Comparison of ENCODE assay signal across 9 mouse cellular contexts in genomic region chr7:118595228-118595627, GRCm38 (mm10). TPM values are rescaled to one million over a fixed set of nuclear protein-coding genes. Genes with fewer than 3 reads are reported as not detected.
A peak's percentile ranks its signal among the peaks of the same experiment; 100 is the strongest.
DNase-seq lines count a peak whose midpoint lies in the region; ATAC-seq and TF ChIP-seq lines count a peak whose summit lies in the region.
"Had no signal": no experiment of that assay in that cellular context is flagged by ENCODE, and none has a peak within 500 bp of the region (broad histone marks: within the 10 kb centered on the region; RNA-seq: fewer than 3 reads in every experiment).

No protein-coding gene starts in this region.

- H3K36me3 ChIP-seq in heart, embryonic 12.5 days, result no peaks in the 10 kb centered on the region
- no peaks in the 10 kb centered on the region for H3K36me3 ChIP-seq in kidney, postnatal 0 days (ENCODE audit: insufficient read depth, low read length)
- H3K36me3 ChIP-seq in liver, adult 2 months (ENCODE audit: control insufficient read depth, insufficient read depth, low read length), result no peaks in the 10 kb centered on the region
- H3K36me3 ChIP-seq in stomach, embryonic 15.5 days, result no peaks in the 10 kb centered on the region
- H3K36me3 ChIP-seq: G1E had no signal

- peak; percentile 56; the same call in 1 of the 2 replicates for ATAC-seq in erythroid progenitor cell, adult 5-6 weeks (replicated peaks; ENCODE audit: low FRiP score, poor library complexity, severe bottlenecking)
- ATAC-seq in heart, embryonic 12.5 days (ENCODE audit: insufficient number of reproducible peaks, low FRiP score), result peak; percentile 41; the same call in 1 of the 2 replicates
- ATAC-seq in kidney, postnatal 0 days (replicated peaks; ENCODE audit: low FRiP score, low read depth), result peak; percentile 66
- no peak for ATAC-seq in stomach, embryonic 15.5 days (ENCODE audit: insufficient read depth, low FRiP score, low read depth)

- 0 out of 2 replicates have a peak overlapping the region, but pooled peaks have one; percentile 9 for H3K4me3 ChIP-seq in heart, embryonic 12.5 days
- H3K4me3 ChIP-seq in kidney, postnatal 0 days (replicated peaks; ENCODE audit: low read depth, low read length), result no peak overlapping the region
- H3K4me3 ChIP-seq in liver, adult 2 months (ENCODE audit: insufficient read depth, low read depth, low read length), result no peak overlapping the region
- no peak overlapping the region for H3K4me3 ChIP-seq in stomach, embryonic 15.5 days (replicated peaks)

- H3K4me1 ChIP-seq in heart, embryonic 12.5 days (replicated peaks), result peaks cover 21% of the 10 kb centered on the region
- H3K4me1 ChIP-seq in kidney, postnatal 0 days (replicated peaks; ENCODE audit: insufficient read depth, low read length), result peaks cover 7% of the 10 kb centered on the region; the same call in 1 of the 2 replicates
- H3K4me1 ChIP-seq in liver, adult 2 months (ENCODE audit: control insufficient read depth, insufficient read depth, low read length), result peaks cover 4% of the 10 kb centered on the region
- H3K4me1 ChIP-seq in stomach, embryonic 15.5 days, result peaks cover 17% of the 10 kb centered on the region

- peak overlapping the region; percentile 33; the same call in 1 of the 2 replicates for H3K9ac ChIP-seq in heart, embryonic 12.5 days
- H3K9ac ChIP-seq in kidney, postnatal 0 days (ENCODE audit: low read depth, low read length), result no peak overlapping the region
- H3K9ac ChIP-seq in liver, adult 2 months (ENCODE audit: low read depth, low read length), result 0 out of 2 replicates have a peak overlapping the region, but pooled peaks have one; percentile 26
- H3K9ac ChIP-seq in stomach, embryonic 15.5 days, result no peak overlapping the region

- whole genome bisulfite sequencing in heart, embryonic 12.5 days, result 3% methylated on average over 14 of the region's 14 CpGs
- under 1% methylated on average over 14 of the region's 14 CpGs for WGBS in kidney, postnatal 0 days
- WGBS in liver, adult 2 months, result 1% methylated on average over 14 of the region's 14 CpGs
- WGBS in stomach, embryonic 15.5 days, result 2% methylated on average over 14 of the region's 14 CpGs

- TF ChIP-seq CTCF in kidney, postnatal 0 days (IDR thresholded peaks at IDR 0.05; ENCODE audit: low read depth), result peak; percentile 99
- TF ChIP-seq CTCF in liver, adult 2 months (IDR thresholded peaks at IDR 0.05; ENCODE audit: low read depth, low read length), result peak; percentile 98

- H3K79me2 ChIP-seq in liver, adult 2 months (ENCODE audit: control insufficient read depth, insufficient read depth, low read length), result no peaks in the 10 kb centered on the region

- peak overlapping the region; percentile 53 for H3K4me2 ChIP-seq in heart, embryonic 12.5 days
- H3K4me2 ChIP-seq in kidney, postnatal 0 days (ENCODE audit: low read length), result peak overlapping the region; percentile 32
- peak overlapping the region; percentile 47 for H3K4me2 ChIP-seq in stomach, embryonic 15.5 days

- H3K27me3 ChIP-seq in heart, embryonic 12.5 days (replicated peaks), result peaks cover 81% of the 10 kb centered on the region
- H3K27me3 ChIP-seq in kidney, postnatal 0 days (ENCODE audit: insufficient read depth, low read length), result no peaks in the 10 kb centered on the region
- peaks cover 4% of the 10 kb centered on the region; the same call in 1 of the 2 replicates for H3K27me3 ChIP-seq in liver, adult 2 months (ENCODE audit: control insufficient read depth, insufficient read depth, low read length)
- peaks cover 15% of the 10 kb centered on the region; the same call in 1 of the 2 replicates for H3K27me3 ChIP-seq in stomach, embryonic 15.5 days (replicated peaks)

- TF ChIP-seq POLR2A in liver, adult 2 months (IDR thresholded peaks at IDR 0.05; ENCODE audit: extremely low read depth, insufficient read depth, low read length), result no peak

- no peak overlapping the region for H3K27ac ChIP-seq in heart, embryonic 12.5 days (ENCODE audit: poor library complexity, severe bottlenecking)
- no peak overlapping the region for H3K27ac ChIP-seq in kidney, postnatal 0 days
- H3K27ac ChIP-seq in liver, adult 2 months (replicated peaks; ENCODE audit: insufficient read depth, low read depth, low read length), result no peak overlapping the region
- no peak overlapping the region for H3K27ac ChIP-seq in stomach, embryonic 15.5 days

- DNase-seq in 416B (ENCODE audit: low read depth), result peak; percentile 57
- peak; percentile 67 for DNase-seq in brain, embryonic 18.5 days (ENCODE audit: low read depth, low spot score)
- peak; percentile 97 for DNase-seq in kidney, postnatal 0 days (ENCODE audit: low spot score)
- DNase-seq in liver, adult 2 months (ENCODE audit: extremely low read depth, low read depth, low spot score), result peak; percentile 74
- peak; percentile 86 for DNase-seq in naive thymus-derived CD4-positive, alpha-beta T cell, adult 2 months (ENCODE audit: low read depth)

- no peaks in the 10 kb centered on the region for H3K9me3 ChIP-seq in heart, embryonic 12.5 days (replicated peaks)
- no peaks in the 10 kb centered on the region for H3K9me3 ChIP-seq in kidney, postnatal 0 days (replicated peaks; ENCODE audit: low read length)
- H3K9me3 ChIP-seq in stomach, embryonic 15.5 days, result no peaks in the 10 kb centered on the region
- H3K9me3 ChIP-seq: G1E had no signal

RNA-seq across cellular contexts. Expression of gene Tmc5, which starts 1.9 kb away (rescaled TPM):
- not detected in 2 replicates for total RNA-seq in erythroid progenitor cell, adult 5-6 weeks (2015; ENCODE audit: low replicate concordance)
- total RNA-seq in erythroid progenitor cell, adult 5-6 weeks (2017; ENCODE audit: low replicate concordance), result not detected in 2 replicates
- 0.12 and 0.22 TPM in 2 replicates for polyA plus RNA-seq in heart, embryonic 12.5 days (2016; fragmentation: Nextera tagmentation; extraction: Ambion mirVana)
- polyA plus RNA-seq in kidney, postnatal 0 days (2015; fragmentation: Nextera tagmentation; extraction: Ambion mirVana), result 0.91 and 1.3 TPM in 2 replicates
- under 0.01 TPM in 1 of 2 replicates, not detected in the other for total RNA-seq in liver, adult 2 months (2014; rRNA removed)
- 0.05 and 0.99 TPM in 2 replicates for polyA plus RNA-seq in liver, adult 2 months (2012; rRNA removed)
- polyA plus RNA-seq in stomach, embryonic 15.5 days (2015; fragmentation: Nextera tagmentation; extraction: Ambion mirVana), result 2.1 and 2.7 TPM in 2 replicates
- polyA plus RNA-seq: G1E had no signal

RNA-seq across cellular contexts. Expression of gene Tmc7, which starts 10.7 kb away (rescaled TPM):
- 0.42 and 0.72 TPM in 2 replicates for total RNA-seq in erythroid progenitor cell, adult 5-6 weeks (2015; ENCODE audit: low replicate concordance)
- 0.39 TPM in 1 of 2 replicates, not detected in the other for total RNA-seq in erythroid progenitor cell, adult 5-6 weeks (2017; ENCODE audit: low replicate concordance)
- polyA plus RNA-seq in heart, embryonic 12.5 days (2016; fragmentation: Nextera tagmentation; extraction: Ambion mirVana), result 2.4 TPM in 2 replicates
- polyA plus RNA-seq in kidney, postnatal 0 days (2015; fragmentation: Nextera tagmentation; extraction: Ambion mirVana), result 1.3 and 1.6 TPM in 2 replicates
- 1.9 and 3.2 TPM in 2 replicates for total RNA-seq in liver, adult 2 months (2014; rRNA removed)
- 0.33 and 0.39 TPM in 2 replicates for polyA plus RNA-seq in liver, adult 2 months (2012; rRNA removed)
- 8.4 and 9.2 TPM in 2 replicates for polyA plus RNA-seq in stomach, embryonic 15.5 days (2015; fragmentation: Nextera tagmentation; extraction: Ambion mirVana)
- total RNA-seq: G1E had no signal
- polyA plus RNA-seq: G1E had no signal

Comparison
In these comparisons a context has a peak if more than half of its experiments do, and no peak if none do; other contexts are left out.
1. H3K9ac ChIP-seq: peak in heart, embryonic 12.5 days (single experiment) and liver, adult 2 months (single experiment); none in kidney, postnatal 0 days (single experiment) and stomach, embryonic 15.5 days (single experiment).
2. Peak in every context shown above with its lines, with median percentiles within 50 percentile points of each other: DNase-seq and H3K4me2 ChIP-seq.